Mouse (Mus musculus) forebrain, embryonic 14.5 days (tissue): ENCODE data around the gene Taf5. TPM values are rescaled to one million over a fixed set of nuclear protein-coding genes. Genes with fewer than 3 reads are reported as not detected.

Source experiments
- ATAC-seq: fragments of 200-750 bp; cut with Nextera tagmentation; 2 replicates; pipeline ENCODE4 v1.8.0; 2017; ENCODE audit warnings: mild to moderate bottlenecking, moderate library complexity
- DNase-seq: peaks from one replicate; pipeline ENCODE4 v3.0.0-alpha.2; 2015; ENCODE audit warnings: low spot score
- H3K27ac ChIP-seq: fragments of 300-500 bp; sonication (generic); 2 replicates; pipeline ENCODE4 v1.5.1; 2014; ENCODE audit warnings: low read depth, mild to moderate bottlenecking, control low read depth, low read length, moderate library complexity
- H3K27me3 ChIP-seq: fragments of 300-500 bp; sonication (generic); replicated peaks from 2 replicates; pipeline ENCODE4 v1.6.1; 2014; ENCODE audit warnings: low read length, control low read depth, mixed read lengths; ENCODE audit not compliant: control insufficient read depth, insufficient read depth
- H3K36me3 ChIP-seq: fragments of 300-500 bp; sonication (generic); 2 replicates; pipeline ENCODE4 v1.6.1; 2014; ENCODE audit warnings: low read length, control low read depth; ENCODE audit not compliant: control insufficient read depth, insufficient read depth
- H3K4me1 ChIP-seq: fragments of 300-500 bp; sonication (generic); 2 replicates; pipeline ENCODE4 v1.6.1; 2014; ENCODE audit warnings: antibody characterized with exemption, low read length, control low read depth; ENCODE audit not compliant: control insufficient read depth, insufficient read depth
- H3K4me2 ChIP-seq: fragments of 300-500 bp; sonication (generic); 2 replicates; pipeline ENCODE4 v1.6.1; 2014; ENCODE audit warnings: mild to moderate bottlenecking, control low read depth, low read length
- H3K4me3 ChIP-seq: fragments of 300-500 bp; sonication (generic); 2 replicates; pipeline ENCODE4 v1.5.1; 2014; ENCODE audit warnings: low read depth, low read length, control low read depth
- H3K9ac ChIP-seq: fragments of 300-500 bp; sonication (generic); 2 replicates; pipeline ENCODE4 v1.6.1; 2014; ENCODE audit warnings: mild to moderate bottlenecking, low read length, control low read depth, moderate library complexity
- H3K9me3 ChIP-seq: fragments of 300-500 bp; sonication (generic); replicated peaks from 2 replicates; pipeline ENCODE4 v1.6.1; 2016; ENCODE audit warnings: low read length, control low read depth, mixed read lengths; ENCODE audit not compliant: control insufficient read depth
- WGBS: fragments of 180-500 bp; shearing (Covaris S2); extraction: QIAGEN DNeasy Blood & Tissue Kit; methylation state at CpG from one replicate; pipeline ENCODE4 v1.1.7; 2014; 5-methylcytosine and 5-hydroxymethylcytosine counted together
- polyA plus RNA-seq: library from polyadenylated mRNA; unstranded; fragments of >200 nt; fragmentation: Nextera tagmentation; extraction: Ambion mirVana; gene quantifications from 2 replicates; pipeline ENCODE4 v1.2.1, GENCODE M21; 2014

Gene Taf5
- polyA plus RNA-seq: 8.4 and 10.2 TPM in 2 replicates

DNA sequence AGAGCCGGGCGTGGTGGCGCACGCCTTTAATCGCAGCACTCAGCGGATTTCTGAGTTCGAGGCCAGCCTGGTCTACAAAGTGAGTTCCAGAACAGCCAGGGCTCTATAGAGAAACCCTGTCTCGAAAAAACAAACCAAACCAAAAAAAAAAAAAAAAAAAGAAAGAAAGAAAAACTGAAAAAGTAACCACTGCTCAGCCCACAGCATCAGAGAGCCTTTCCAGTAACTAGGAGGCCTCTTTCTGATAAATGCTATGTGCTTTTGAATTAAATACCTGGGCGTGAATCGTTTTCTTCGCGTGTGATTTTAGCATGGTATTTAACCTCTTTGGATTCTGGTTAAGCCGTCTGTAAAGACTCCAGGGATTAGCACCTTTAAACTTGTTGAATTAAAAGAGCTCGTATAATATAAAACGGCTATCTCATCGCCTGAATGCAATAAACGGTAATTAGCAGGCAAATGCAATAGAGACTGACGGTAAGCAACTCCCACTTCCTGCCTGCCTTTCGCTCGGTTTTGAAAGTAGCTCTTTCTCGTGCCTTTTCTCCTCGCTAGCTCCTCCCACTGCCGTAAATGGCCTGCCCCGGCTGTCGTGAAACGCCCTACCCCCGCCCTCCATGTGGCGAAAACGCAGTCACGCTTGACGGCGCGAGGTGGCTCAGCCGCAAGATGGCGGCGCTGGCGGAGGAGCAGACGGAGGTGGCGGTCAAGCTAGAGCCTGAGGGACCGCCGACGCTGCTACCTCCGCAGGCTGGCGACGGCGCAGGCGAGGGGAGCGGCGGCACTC lies at the start of gene Taf5:
Gene Taf5 (plus strand): TSS at position 651 of the 787 bp plus-strand sequence.
- Histone ChIP-seq H3K36me3 (peaks cover 18% of the 10 kb centered on the region), H3K27me3 (no peaks in the 10 kb centered on the region; the same call in 1 of the 2 replicates), H3K9me3 (no peaks in the 10 kb centered on the region), H3K4me2 (peak within 1 kb of the TSS; percentile 79), H3K4me3 (peak within 1 kb of the TSS; percentile 99), H3K27ac (peak within 1 kb of the TSS; percentile 93), H3K9ac (peak within 1 kb of the TSS; percentile 91), H3K4me1 (peaks cover 7% of the 10 kb centered on the region; the same call in 1 of the 2 replicates)
- DNase-seq (peak; percentile 99), ATAC-seq (peak; percentile 86)
- WGBS: 10% methylated on average over 49 of the region's 49 CpGs

DNA sequence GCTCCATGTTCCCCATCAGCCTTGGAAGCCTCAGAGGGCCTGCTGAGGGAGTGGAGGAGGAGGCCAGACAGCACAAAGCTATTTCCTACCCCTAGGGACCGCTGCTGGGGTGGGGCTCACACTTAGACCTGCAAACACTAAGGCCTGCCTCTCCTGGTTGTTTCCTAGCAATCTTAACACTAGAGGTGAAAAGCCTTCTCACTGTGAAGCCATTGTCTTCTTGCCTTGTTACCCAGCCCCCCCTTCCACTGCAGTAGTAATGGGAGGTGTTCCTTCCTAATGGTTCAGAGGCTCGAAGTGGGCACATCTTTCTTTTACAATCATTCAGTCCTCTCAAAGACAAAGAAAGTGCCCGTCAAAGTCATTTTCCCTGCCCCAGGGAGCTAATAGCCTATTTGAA lies 49.7 kb upstream of the Taf5 start:
- Histone ChIP-seq H3K9ac (peak overlapping the region; percentile 59), H3K27me3 (peaks cover 19% of the 10 kb centered on the region), H3K27ac (peak overlapping the region; percentile 52), H3K36me3 (peaks cover 21% of the 10 kb centered on the region), H3K4me2 (peak overlapping the region; percentile 71), H3K4me3 (peak overlapping the region; percentile 70), H3K9me3 (no peaks in the 10 kb centered on the region), H3K4me1 (0 out of 2 replicates have a peak, but pooled peaks cover 3% of the 10 kb centered on the region)
- DNase-seq: no peak
- WGBS: 4% methylated on average over 3 of the region's 3 CpGs
- ATAC-seq: no peak

DNA sequence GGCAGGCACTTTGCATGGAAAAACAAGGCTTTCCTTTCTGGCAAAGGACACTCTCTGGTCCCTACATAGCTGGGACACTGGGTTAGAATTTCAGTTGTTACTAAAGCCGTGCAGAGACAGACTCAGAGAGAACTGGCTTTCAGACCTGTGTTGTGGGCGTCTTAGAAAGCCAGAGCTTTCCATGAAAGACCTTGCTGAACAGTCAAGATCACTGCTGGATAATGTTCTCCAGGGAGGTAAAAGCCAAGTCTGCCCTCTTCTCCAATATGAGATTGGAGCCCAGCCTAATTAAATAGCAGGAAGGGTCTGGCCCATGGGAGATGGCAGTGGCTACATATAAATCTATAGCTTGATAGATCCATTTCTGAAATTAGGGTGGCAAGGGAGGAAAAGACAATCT lies 49.2 kb upstream of the Taf5 start:
- ATAC-seq: no peak
- Histone ChIP-seq H3K9me3 (no peaks in the 10 kb centered on the region), H3K36me3 (peaks cover 26% of the 10 kb centered on the region), H3K4me3 (peak overlapping the region; percentile 70), H3K27ac (peak overlapping the region; percentile 52; the same call in 1 of the 2 replicates), H3K9ac (peak overlapping the region; percentile 59), H3K27me3 (peaks cover 14% of the 10 kb centered on the region), H3K4me2 (peak overlapping the region; percentile 71), H3K4me1 (no peaks in the 10 kb centered on the region)
- DNase-seq: no peak
- 13% methylated on average over 2 of the region's 2 CpGs for WGBS

DNA sequence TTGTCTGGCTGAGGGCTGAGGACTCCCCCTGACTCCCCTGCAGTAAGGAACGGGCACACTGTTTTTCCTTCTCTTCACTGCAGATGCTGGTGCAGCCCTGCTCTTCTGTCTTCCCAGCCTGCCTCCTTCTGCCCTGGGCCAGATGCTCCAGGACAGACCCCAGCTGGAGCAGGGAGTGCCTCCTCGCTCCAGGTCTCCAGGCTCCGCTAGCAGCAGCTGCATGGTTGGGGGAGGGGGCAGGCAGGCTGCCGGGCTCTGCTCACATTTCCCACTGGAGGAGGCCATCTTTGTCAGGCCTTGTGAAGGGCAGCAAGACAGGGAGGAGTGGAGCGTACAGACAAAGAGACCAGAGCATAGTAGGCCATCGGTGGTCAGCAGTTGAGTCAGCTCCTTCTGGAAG lies 48.2 kb upstream of the Taf5 start:
- Histone ChIP-seq H3K36me3 (peaks cover 36% of the 10 kb centered on the region), H3K27me3 (peaks cover 13% of the 10 kb centered on the region), H3K4me1 (no peaks in the 10 kb centered on the region), H3K27ac (peak overlapping the region; percentile 40; the same call in 1 of the 2 replicates), H3K4me2 (peak overlapping the region; percentile 71), H3K4me3 (peak overlapping the region; percentile 70), H3K9ac (peak overlapping the region; percentile 59; the same call in 1 of the 2 replicates), H3K9me3 (no peaks in the 10 kb centered on the region)
- peak; percentile 31 for DNase-seq
- WGBS: 26% methylated on average over 6 of the region's 6 CpGs
- ATAC-seq: no peak

DNA sequence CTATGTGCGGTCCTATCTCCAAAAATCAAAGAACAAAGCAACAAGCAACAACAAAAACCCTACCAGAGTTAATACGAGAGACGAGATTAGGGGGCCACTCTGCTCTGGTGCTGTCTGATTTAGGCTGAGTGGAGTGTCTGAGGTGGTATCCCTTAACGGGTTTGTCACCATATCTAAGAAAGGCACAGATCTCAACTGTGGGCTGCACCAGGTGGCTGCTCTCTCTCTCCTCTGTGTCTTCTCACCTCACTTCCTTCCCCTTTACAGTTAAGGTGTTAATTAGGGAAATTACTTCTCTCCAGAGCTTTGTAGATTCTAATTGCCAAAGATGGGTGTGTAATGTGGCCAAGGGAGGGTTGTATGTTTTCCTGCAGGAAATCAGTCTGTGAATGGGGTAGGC lies 44.8 kb upstream of the Taf5 start:
- H3K4me2 ChIP-seq: no peak overlapping the region
- no peaks in the 10 kb centered on the region for H3K9me3 ChIP-seq
- H3K36me3 ChIP-seq: peaks cover 48% of the 10 kb centered on the region
- no peak for ATAC-seq
- H3K9ac ChIP-seq: no peak overlapping the region
- no peak overlapping the region for H3K27ac ChIP-seq
- H3K4me3 ChIP-seq: no peak overlapping the region
- no peaks in the 10 kb centered on the region for H3K27me3 ChIP-seq
- WGBS: 79% methylated on average over 4 of the region's 4 CpGs
- no peaks in the 10 kb centered on the region for H3K4me1 ChIP-seq
- no peak for DNase-seq

DNA sequence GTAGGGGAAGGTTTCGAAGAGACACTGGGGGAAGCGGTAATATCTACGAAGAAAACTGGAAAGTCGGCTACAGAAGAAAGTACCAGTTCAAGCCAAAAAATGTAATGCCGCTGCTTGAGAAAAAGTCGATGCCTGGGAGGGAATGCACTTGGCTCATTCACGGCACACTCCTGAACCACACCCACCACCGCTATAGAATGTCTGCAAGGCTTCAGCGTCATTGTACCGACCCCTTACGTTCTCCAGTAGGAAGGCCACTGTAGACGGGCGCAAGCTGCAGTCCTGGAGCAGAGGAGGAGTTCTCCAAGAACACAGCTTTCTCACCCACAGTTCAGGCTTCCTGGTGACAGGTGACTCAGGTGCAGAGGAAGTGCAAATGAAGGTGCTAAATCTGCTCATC lies 44.0 kb upstream of the Taf5 start:
- DNase-seq (no peak), ATAC-seq (no peak)
- H3K9ac ChIP-seq: no peak overlapping the region
- H3K4me3 ChIP-seq: no peak overlapping the region
- H3K4me2 ChIP-seq: no peak overlapping the region
- no peaks in the 10 kb centered on the region for H3K4me1 ChIP-seq
- no peak overlapping the region for H3K27ac ChIP-seq
- WGBS: 94% methylated on average over 13 of the region's 13 CpGs
- H3K36me3 ChIP-seq: peaks cover 48% of the 10 kb centered on the region
- H3K27me3 ChIP-seq: no peaks in the 10 kb centered on the region
- H3K9me3 ChIP-seq: no peaks in the 10 kb centered on the region

DNA sequence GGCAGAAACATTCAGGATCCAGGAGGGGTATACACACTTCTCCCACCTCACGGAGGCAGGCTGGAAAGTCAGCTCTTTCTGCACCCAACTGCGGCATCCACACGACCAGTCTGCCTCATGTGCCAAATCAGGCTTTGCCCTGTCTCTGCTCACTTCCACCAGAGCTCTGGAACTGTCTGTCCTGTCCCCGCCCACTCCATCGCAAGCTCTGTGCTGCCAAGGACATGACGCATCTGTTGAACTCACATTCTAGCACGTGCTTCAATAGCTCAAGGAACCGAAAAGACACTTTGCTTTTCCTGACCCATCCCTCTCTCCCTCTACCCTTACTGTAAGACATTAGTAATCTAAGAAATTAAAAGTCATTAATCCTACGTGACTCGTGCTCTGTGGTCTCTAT lies 42.6 kb upstream of the Taf5 start:
- Histone ChIP-seq H3K27ac (no peak overlapping the region), H3K4me1 (no peaks in the 10 kb centered on the region), H3K36me3 (peaks cover 45% of the 10 kb centered on the region), H3K4me2 (no peak overlapping the region), H3K4me3 (no peak overlapping the region), H3K9me3 (no peaks in the 10 kb centered on the region), H3K9ac (no peak overlapping the region), H3K27me3 (no peaks in the 10 kb centered on the region)
- DNase-seq (no peak), ATAC-seq (no peak)
- 91% methylated on average over 10 of the region's 10 CpGs for WGBS

DNA sequence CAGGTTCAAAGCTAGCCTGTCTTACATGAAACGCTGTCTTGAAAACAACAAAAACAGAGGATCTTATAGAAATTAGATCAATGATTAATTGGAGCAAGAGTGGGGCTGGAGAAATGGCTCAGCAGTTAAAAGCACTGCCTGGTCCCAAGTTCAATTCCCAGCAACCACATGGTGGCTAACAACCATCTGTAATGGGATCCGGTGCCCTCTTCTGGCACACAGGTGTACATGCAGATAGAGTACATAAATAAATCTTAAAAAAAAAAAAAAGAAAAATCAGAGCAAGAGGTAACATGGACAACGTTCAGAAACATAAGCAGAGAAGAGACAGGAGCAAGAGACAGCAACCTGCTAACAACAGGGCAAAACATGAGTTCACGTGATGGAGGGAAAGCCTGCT lies 41.0 kb upstream of the Taf5 start:
- ATAC-seq (no peak), DNase-seq (no peak)
- Histone ChIP-seq H3K36me3 (peaks cover 40% of the 10 kb centered on the region), H3K4me3 (no peak overlapping the region), H3K27me3 (no peaks in the 10 kb centered on the region), H3K27ac (no peak overlapping the region), H3K4me1 (no peaks in the 10 kb centered on the region), H3K9ac (no peak overlapping the region), H3K4me2 (no peak overlapping the region), H3K9me3 (no peaks in the 10 kb centered on the region)
- WGBS: 84% methylated on average over 4 of the region's 4 CpGs

DNA sequence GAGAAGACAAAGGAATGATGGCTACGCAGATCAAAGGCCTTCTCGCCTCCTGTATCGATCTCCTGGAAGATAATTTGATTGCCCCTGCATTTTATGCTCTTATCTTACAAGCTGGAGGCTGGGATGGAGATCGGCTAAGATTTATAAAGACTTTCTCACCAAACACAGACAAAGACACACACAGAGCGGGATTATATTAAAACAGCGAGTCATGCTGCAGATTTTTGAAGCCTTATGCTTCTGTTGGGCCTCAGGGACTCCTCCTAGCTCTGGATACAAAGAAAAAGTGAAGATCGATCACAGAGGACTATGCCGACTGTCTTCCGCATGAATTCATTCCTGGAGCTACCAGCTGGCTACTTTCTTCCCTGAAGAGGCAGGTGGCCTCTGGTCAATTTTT lies 37.8 kb upstream of the Taf5 start:
- Histone ChIP-seq H3K27me3 (no peaks in the 10 kb centered on the region), H3K27ac (no peak overlapping the region), H3K9ac (no peak overlapping the region), H3K4me3 (no peak overlapping the region), H3K36me3 (peaks cover 23% of the 10 kb centered on the region), H3K4me1 (no peaks in the 10 kb centered on the region), H3K9me3 (no peaks in the 10 kb centered on the region), H3K4me2 (no peak overlapping the region)
- ATAC-seq (no peak), DNase-seq (no peak)
- 77% methylated on average over 9 of the region's 9 CpGs for WGBS
